Mouse (Mus musculus) liver, embryonic 16.5 days (tissue): ENCODE measurements at regions not wholly inside any gene's neighbourhood (a gene's known extent, or its start where the extent isn't known, plus 50 kb on each side); places are given as distances from the start of the nearest gene placed in this dataset.

Experiments
- ATAC-seq: fragments of 200-750 bp; cut with Nextera tagmentation; 2 replicates; pipeline ENCODE4 v1.8.0; 2017; ENCODE audit warnings: low read depth, mild to moderate bottlenecking, moderate number of reproducible peaks, moderate library complexity
- H3K27ac ChIP-seq: fragments of 300-500 bp; sonication (generic); 2 replicates; pipeline ENCODE4 v1.5.1; 2014; ENCODE audit warnings: mild to moderate bottlenecking, low read length
- H3K27me3 ChIP-seq: fragments of 300-500 bp; sonication (generic); 2 replicates; pipeline ENCODE4 v1.6.1; 2014; ENCODE audit warnings: low read depth, low read length, mixed read lengths; ENCODE audit not compliant: control insufficient read depth, insufficient read depth
- H3K36me3 ChIP-seq: fragments of 300-500 bp; sonication (generic); 2 replicates; pipeline ENCODE4 v1.6.1; 2014; ENCODE audit warnings: mild to moderate bottlenecking; ENCODE audit not compliant: control insufficient read depth, insufficient read depth
- H3K4me1 ChIP-seq: fragments of 300-500 bp; sonication (generic); 2 replicates; pipeline ENCODE4 v1.6.1; 2014; ENCODE audit warnings: low read depth, low read length, mixed read lengths; ENCODE audit not compliant: control insufficient read depth
- H3K4me2 ChIP-seq: fragments of 300-500 bp; sonication (generic); 2 replicates; pipeline ENCODE4 v1.6.1; 2014; ENCODE audit warnings: low read depth, low read length, mixed read lengths
- H3K4me3 ChIP-seq: fragments of 300-500 bp; sonication (generic); 2 replicates; pipeline ENCODE4 v1.5.1; 2014; ENCODE audit warnings: low read depth, mild to moderate bottlenecking, low read length
- H3K9ac ChIP-seq: fragments of 300-500 bp; sonication (generic); 2 replicates; pipeline ENCODE4 v1.6.1; 2014; ENCODE audit warnings: low read depth, low read length
- H3K9me3 ChIP-seq: fragments of 300-500 bp; sonication (generic); replicated peaks from 2 replicates; pipeline ENCODE4 v1.6.1; 2016; ENCODE audit warnings: low read length; ENCODE audit not compliant: control insufficient read depth
- WGBS: fragments of 180-500 bp; shearing (Covaris S2); extraction: QIAGEN DNeasy Blood & Tissue Kit; methylation state at CpG from one replicate; pipeline ENCODE4 v1.1.7; 2014; ENCODE audit not compliant: insufficient replicate concordance; 5-methylcytosine and 5-hydroxymethylcytosine counted together

DNA sequence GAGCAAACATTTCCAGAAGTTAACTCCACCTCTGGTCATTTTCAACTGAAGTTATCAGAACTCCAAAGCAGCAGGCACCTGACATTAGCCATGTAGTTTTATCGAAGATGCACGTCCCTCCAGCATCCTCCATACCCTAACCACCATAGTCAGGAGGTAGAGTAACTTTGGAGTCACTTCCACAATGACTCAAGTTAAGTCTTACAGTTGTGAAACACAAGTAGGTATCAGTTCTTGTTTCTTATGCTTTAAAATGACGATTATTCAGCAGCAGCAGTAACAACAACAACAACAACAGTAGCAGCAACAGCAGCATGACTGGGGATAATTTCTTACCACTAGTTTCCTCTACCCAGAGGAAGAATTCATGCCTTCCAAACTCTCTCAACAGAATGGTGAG lies 51.3 kb upstream of the Tank start:
- WGBS: 79% methylated on average over 3 of the region's 3 CpGs
- no peak overlapping the region for H3K9ac ChIP-seq
- H3K27ac ChIP-seq: no peak overlapping the region
- H3K4me1 ChIP-seq: no peaks in the 10 kb centered on the region
- H3K36me3 ChIP-seq: no peaks in the 10 kb centered on the region
- H3K4me2 ChIP-seq: no peak overlapping the region
- H3K4me3 ChIP-seq: no peak overlapping the region
- no peaks in the 10 kb centered on the region for H3K27me3 ChIP-seq
- H3K9me3 ChIP-seq: no peaks in the 10 kb centered on the region
- ATAC-seq: no peak

- H3K36me3 ChIP-seq: no peaks in the 10 kb centered on the region
- 39% methylated on average over 6 of the region's 6 CpGs for WGBS
- no peak overlapping the region for H3K4me3 ChIP-seq
- H3K9ac ChIP-seq: no peak overlapping the region
- no peaks in the 10 kb centered on the region for H3K27me3 ChIP-seq
- no peaks in the 10 kb centered on the region for H3K4me1 ChIP-seq
- H3K27ac ChIP-seq: no peak overlapping the region
- no peak overlapping the region for H3K4me2 ChIP-seq
- no peak for ATAC-seq
- H3K9me3 ChIP-seq: no peaks in the 10 kb centered on the region
These were observed 54.2 kb upstream of the Tank start for GRCm38 (mm10) chr2:61524060-61524734.

DNA sequence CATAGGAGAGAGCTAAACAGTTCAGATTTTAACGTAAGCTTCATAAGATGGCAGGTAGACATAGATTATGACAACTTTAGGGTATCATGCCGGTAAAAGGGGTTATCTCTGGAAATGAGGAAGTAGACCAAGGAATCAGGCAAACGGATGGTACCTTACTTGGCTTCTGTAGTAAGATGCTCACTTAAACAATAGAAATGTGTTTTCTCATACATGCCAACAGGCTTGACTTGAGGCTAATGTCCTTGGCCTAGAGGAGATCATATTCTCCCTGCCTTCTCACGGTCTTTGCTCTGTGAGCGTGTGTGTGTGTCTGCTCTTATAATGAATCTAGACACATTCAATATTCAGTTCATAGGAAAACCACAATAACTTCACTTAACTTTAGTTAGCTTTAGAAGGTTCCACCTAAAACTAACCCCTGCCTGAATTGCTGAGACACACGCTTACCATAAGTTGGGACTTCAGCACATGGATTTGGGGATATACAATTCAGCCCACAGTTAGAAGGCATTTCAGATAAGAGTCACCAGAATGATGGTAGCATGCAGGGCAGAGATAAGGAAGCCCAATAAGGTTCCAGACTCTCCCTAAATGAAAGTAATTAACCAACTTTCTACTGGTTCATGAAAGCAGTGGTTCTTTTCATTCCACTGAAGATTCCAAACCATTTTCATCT lies 63.8 kb upstream of the Tank start:
- H3K36me3 ChIP-seq: no peaks in the 10 kb centered on the region
- H3K4me1 ChIP-seq: peaks cover 26% of the 10 kb centered on the region
- peak overlapping the region; percentile 31; the same call in 1 of the 2 replicates for H3K4me3 ChIP-seq
- H3K27me3 ChIP-seq: no peaks in the 10 kb centered on the region
- H3K9ac ChIP-seq: peak overlapping the region; percentile 51; the same call in 1 of the 2 replicates
- peak overlapping the region; percentile 91 for H3K27ac ChIP-seq
- H3K9me3 ChIP-seq: no peaks in the 10 kb centered on the region
- ATAC-seq: peak; percentile 87
- peak overlapping the region; percentile 66 for H3K4me2 ChIP-seq
- 30% methylated on average over 6 of the region's 6 CpGs for WGBS

- no peaks in the 10 kb centered on the region for H3K9me3 ChIP-seq
- peak; percentile 93 for ATAC-seq
- no peaks in the 10 kb centered on the region for H3K36me3 ChIP-seq
- peak overlapping the region; percentile 31; the same call in 1 of the 2 replicates for H3K4me3 ChIP-seq
- peak overlapping the region; percentile 91 for H3K27ac ChIP-seq
- no peaks in the 10 kb centered on the region for H3K27me3 ChIP-seq
- H3K4me2 ChIP-seq: peak overlapping the region; percentile 66
- WGBS: 19% methylated on average over 12 of the region's 12 CpGs
- H3K9ac ChIP-seq: peak overlapping the region; percentile 51; the same call in 1 of the 2 replicates
- peaks cover 26% of the 10 kb centered on the region for H3K4me1 ChIP-seq
These were observed 64.5 kb upstream of the Tank start for GRCm38 (mm10) chr2:61513787-61514444.

DNA sequence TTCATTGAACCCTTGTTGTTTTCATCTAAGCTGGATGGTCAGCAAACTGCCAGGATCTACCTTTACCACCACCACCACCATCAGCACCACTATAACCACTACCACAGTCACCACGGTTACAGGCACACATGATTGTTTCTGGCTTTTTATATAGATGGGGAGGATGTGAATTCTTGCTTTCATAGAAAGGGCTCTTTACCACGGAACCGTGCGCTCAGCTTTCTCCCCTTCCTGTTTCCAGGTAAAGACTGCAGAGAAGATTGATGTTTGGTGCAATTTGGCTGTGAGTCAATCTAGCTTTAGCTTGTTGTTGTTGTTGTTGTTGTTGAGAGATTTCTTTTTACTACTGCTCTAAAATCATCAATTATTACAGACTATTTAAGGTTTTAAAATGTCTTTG lies 74.8 kb upstream of the Tank start:
- no peak overlapping the region for H3K4me2 ChIP-seq
- no peaks in the 10 kb centered on the region for H3K4me1 ChIP-seq
- no peak for ATAC-seq
- no peak overlapping the region for H3K9ac ChIP-seq
- WGBS: 62% methylated on average over 4 of the region's 4 CpGs
- H3K27me3 ChIP-seq: no peaks in the 10 kb centered on the region
- H3K9me3 ChIP-seq: no peaks in the 10 kb centered on the region; the same call in 1 of the 2 replicates
- H3K27ac ChIP-seq: no peak overlapping the region
- H3K36me3 ChIP-seq: no peaks in the 10 kb centered on the region
- H3K4me3 ChIP-seq: no peak overlapping the region

GRCm38 (mm10) chr2:61501922-61502321 lies 76.5 kb upstream of the Tank start:
- no peaks in the 10 kb centered on the region for H3K27me3 ChIP-seq
- H3K9ac ChIP-seq: no peak overlapping the region
- no peaks in the 10 kb centered on the region for H3K36me3 ChIP-seq
- no peaks in the 10 kb centered on the region for H3K4me1 ChIP-seq
- H3K27ac ChIP-seq: no peak overlapping the region
- ATAC-seq: no peak
- no peak overlapping the region for H3K4me2 ChIP-seq
- no peak overlapping the region for H3K4me3 ChIP-seq
- H3K9me3 ChIP-seq: no peaks in the 10 kb centered on the region; the same call in 1 of the 2 replicates
- 78% methylated on average over 5 of the region's 5 CpGs for WGBS

DNA sequence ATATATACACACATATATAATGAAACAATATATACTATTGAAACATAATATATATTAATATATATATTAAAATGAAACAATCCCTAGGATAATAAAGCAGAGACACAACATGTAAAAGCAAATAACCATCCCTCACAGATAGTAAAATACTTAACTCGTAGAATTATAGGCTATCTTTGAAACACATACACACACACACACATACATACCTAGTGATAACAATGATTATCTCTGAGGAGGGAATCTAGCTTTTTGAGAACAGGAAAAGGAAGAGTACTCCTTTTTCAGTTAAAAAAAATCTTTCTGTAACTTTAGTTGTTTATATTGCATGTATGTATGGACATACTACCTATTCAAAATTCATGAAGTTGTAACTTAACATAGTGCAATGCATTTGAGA lies 79.1 kb upstream of the Tank start:
- Histone ChIP-seq H3K9ac (no peak overlapping the region), H3K36me3 (no peaks in the 10 kb centered on the region), H3K27ac (no peak overlapping the region), H3K4me1 (no peaks in the 10 kb centered on the region), H3K4me3 (no peak overlapping the region), H3K4me2 (no peak overlapping the region), H3K9me3 (no peaks in the 10 kb centered on the region; the same call in 1 of the 2 replicates), H3K27me3 (no peaks in the 10 kb centered on the region)
- ATAC-seq: peak; percentile 68; the same call in 1 of the 2 replicates
- WGBS: 12% methylated on average over 1 of the region's 1 CpGs

- Histone ChIP-seq H3K4me1 (no peaks in the 10 kb centered on the region), H3K36me3 (no peaks in the 10 kb centered on the region), H3K4me3 (no peak overlapping the region), H3K27me3 (no peaks in the 10 kb centered on the region), H3K27ac (no peak overlapping the region), H3K9me3 (no peaks in the 10 kb centered on the region; the same call in 1 of the 2 replicates), H3K9ac (no peak overlapping the region), H3K4me2 (no peak overlapping the region)
- 47% methylated on average over 5 of the region's 5 CpGs for WGBS
- no peak for ATAC-seq
These were observed 80.5 kb upstream of the Tank start for GRCm38 (mm10) chr2:61497930-61498329.

DNA sequence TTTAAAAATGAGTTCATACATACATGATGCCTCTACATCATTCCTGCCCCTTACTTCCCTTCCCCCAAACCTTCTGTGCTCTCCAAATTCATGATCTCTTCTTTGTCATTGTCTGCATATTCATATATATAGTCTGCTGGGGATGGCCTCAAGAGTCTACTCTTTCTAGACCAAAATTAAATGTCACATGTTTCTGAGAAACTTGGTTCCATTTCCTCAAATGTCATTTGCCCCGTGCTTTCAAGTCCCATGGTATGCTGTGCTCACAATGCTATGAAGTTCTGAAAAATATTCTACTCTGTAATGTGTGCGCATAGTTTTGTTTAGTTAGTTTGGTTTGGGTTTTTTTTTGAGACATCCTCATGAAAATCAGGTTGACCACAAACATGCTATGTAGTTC lies 81.4 kb upstream of the Tank start:
- Histone ChIP-seq H3K36me3 (no peaks in the 10 kb centered on the region), H3K4me1 (0 out of 2 replicates have a peak, but pooled peaks cover 2% of the 10 kb centered on the region), H3K4me3 (no peak overlapping the region), H3K9me3 (no peaks in the 10 kb centered on the region; the same call in 1 of the 2 replicates), H3K27ac (no peak overlapping the region), H3K9ac (no peak overlapping the region), H3K27me3 (no peaks in the 10 kb centered on the region), H3K4me2 (no peak overlapping the region)
- no peak for ATAC-seq
- 74% methylated on average over 2 of the region's 2 CpGs for WGBS
